Mouse (Mus musculus): ENCODE data around the gene Cdh23. TPM values are rescaled to one million over a fixed set of nuclear protein-coding genes. Genes with fewer than 3 reads are reported as not detected.

Gene Cdh23
- polyA plus RNA-seq, 1 experiment from 2014 or later, result 0.53 TPM

DNA sequence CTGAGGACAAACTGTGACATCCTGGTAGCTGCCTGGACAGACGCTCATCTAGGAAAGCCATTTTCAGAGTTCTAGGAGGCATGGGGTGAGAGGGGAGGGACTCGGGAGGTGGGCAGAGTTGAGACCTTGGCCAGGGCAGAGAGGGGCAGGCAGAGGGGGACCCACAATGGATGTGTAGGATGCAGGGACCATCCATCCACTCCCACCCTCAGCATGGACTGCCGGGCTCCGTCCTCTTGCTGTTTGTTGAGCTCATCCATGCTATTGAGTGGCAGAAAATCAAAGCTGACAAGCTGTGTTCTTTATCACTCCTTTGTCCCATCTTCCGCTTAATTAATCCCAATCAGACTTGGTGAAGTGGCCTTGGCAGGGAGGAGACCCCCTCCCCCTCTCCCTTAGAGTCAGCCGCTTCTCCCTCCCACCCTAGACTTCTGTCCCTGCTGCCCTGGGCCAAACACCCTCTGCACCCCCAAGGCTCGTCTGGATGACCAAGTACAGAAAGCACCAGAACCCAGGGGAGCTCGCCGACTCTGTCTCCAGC lies 222.4 kb downstream of the Cdh23 start:
- Histone ChIP-seq H3K36me3 (ENCODE audit: control insufficient read depth, insufficient read depth, low read length) (no peaks in the 10 kb centered on the region), H3K9me3 (replicated peaks; ENCODE audit: control insufficient read depth, low read length) (no peaks in the 10 kb centered on the region), H3K27me3 (ENCODE audit: control insufficient read depth, insufficient read depth, low read length) (0 out of 2 replicates have a peak, but pooled peaks cover 3% of the 10 kb centered on the region), H3K9ac (ENCODE audit: low read length) (no peak overlapping the region), H3K4me1 (ENCODE audit: control insufficient read depth, insufficient read depth, low read length) (no peaks in the 10 kb centered on the region), H3K27ac (ENCODE audit: low read length) (no peak overlapping the region), H3K4me3 (replicated peaks; ENCODE audit: low read length) (no peak overlapping the region), H3K4me2 (ENCODE audit: low read depth, low read length) (no peak overlapping the region)
- no peak for ATAC-seq (ENCODE audit: insufficient read depth, low FRiP score)
- WGBS, result 68% methylated on average over 9 of the region's 9 CpGs

DNA sequence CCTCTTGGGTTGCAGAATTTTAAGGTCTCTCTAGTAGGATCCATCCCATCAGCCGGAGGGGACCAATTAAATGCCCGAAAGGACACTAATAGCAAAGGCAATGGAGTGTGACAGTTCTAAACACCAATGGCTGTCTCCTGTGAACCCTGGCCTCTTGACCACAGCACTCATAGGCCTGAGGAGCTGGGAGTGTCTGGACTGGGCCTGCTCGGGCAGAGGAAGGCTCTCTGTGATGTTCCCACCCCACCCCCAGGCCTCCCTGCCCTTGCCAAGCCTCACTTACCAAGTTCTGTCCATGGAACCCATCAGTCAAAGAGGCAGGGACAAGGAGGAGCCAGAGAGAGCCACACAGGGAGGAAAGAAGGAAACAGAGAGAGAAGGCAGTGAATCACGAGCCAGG lies 228.5 kb downstream of the Cdh23 start:
- no peaks in the 10 kb centered on the region for H3K36me3 ChIP-seq (ENCODE audit: control insufficient read depth, insufficient read depth, low read length)
- H3K4me2 ChIP-seq (ENCODE audit: low read depth, low read length), result no peak overlapping the region
- no peaks in the 10 kb centered on the region for H3K27me3 ChIP-seq (ENCODE audit: control insufficient read depth, insufficient read depth, low read length)
- no peaks in the 10 kb centered on the region for H3K9me3 ChIP-seq (replicated peaks; ENCODE audit: control insufficient read depth, low read length)
- no peak overlapping the region for H3K4me3 ChIP-seq (replicated peaks; ENCODE audit: low read length)
- H3K4me1 ChIP-seq (ENCODE audit: control insufficient read depth, insufficient read depth, low read length), result no peaks in the 10 kb centered on the region
- no peak overlapping the region for H3K27ac ChIP-seq (ENCODE audit: low read length)
- no peak overlapping the region for H3K9ac ChIP-seq (ENCODE audit: low read length)
- WGBS, result 49% methylated on average over 4 of the region's 4 CpGs
- no peak for ATAC-seq (ENCODE audit: insufficient read depth, low FRiP score)

DNA sequence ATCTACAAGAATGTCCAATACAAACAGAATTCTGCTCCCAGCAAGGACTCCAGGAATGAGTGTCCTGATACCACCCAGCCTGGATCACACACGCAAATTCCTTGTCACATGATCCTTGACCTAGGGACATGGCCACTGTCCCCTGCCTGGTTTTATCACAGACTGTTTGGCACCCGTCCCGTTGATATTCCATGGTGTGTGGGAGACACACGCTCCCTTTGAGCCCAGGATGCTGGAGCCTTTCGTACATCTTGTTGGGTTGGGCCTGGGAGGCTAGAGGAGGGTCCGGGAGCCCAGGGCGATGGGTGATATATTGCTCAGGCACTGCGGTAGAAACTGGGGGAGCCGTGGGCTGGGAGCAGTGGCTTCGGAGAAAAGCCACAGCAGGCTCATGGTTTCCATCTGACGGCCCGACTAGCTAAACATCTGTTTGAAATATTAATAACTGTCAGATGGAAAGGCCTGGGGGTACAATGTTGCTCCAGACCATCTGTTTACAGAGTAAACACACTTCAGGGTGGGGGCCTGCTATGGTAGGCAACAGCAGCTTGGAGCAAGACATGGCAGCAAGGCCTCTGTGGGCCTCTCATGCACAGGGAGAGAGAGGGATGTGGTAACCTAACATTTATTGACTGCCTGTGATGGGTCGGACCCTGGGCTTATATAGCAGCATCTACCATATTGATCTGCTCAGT lies 232.2 kb downstream of the Cdh23 start:
- H3K4me2 ChIP-seq (ENCODE audit: low read depth, low read length), result no peak overlapping the region
- no peaks in the 10 kb centered on the region for H3K9me3 ChIP-seq (replicated peaks; ENCODE audit: control insufficient read depth, low read length)
- H3K4me1 ChIP-seq (ENCODE audit: control insufficient read depth, insufficient read depth, low read length), result no peaks in the 10 kb centered on the region
- H3K36me3 ChIP-seq (ENCODE audit: control insufficient read depth, insufficient read depth, low read length), result no peaks in the 10 kb centered on the region
- no peak for ATAC-seq (ENCODE audit: insufficient read depth, low FRiP score)
- H3K9ac ChIP-seq (ENCODE audit: low read length), result no peak overlapping the region
- 58% methylated on average over 13 of the region's 13 CpGs for WGBS
- no peak overlapping the region for H3K4me3 ChIP-seq (replicated peaks; ENCODE audit: low read length)
- H3K27ac ChIP-seq (ENCODE audit: low read length), result no peak overlapping the region
- H3K27me3 ChIP-seq (ENCODE audit: control insufficient read depth, insufficient read depth, low read length), result no peaks in the 10 kb centered on the region

DNA sequence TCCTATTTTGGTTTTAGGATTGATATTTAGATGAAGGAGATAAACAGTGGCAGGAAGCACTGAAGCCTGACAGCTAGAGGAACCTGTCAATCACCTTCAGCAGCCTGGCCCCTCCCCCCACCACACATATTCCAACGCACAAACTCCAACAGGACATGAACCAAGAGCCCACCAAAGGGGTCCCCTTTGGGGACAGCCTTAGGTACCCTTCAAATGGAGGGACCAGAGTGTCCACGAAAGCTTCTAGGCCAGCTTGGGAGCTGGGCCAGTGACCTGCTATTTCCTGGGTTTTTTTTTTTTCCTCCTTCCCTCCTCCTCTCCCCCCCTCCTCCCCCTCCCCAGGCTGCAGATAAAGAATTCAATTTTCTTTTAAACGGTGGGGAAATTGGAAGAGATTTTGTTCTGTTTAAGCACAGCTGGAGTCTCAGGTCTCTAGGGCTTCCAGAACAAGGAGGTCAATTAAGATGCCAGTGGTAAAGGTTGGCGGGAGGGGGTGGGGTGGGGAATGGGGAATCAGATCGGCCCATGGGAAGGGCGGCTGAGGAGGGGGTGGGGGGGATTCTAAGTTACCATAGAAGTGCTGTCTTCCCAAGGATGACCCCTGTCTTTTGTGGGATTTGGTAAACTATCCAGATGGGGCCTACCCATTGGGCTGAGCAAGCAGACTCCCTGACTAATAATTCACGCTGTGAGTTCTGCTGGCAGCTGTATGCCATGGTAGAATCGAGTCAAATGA lies 239.5 kb downstream of the Cdh23 start:
- Histone ChIP-seq H3K27ac (ENCODE audit: low read length) (no peak overlapping the region), H3K36me3 (ENCODE audit: control insufficient read depth, insufficient read depth, low read length) (no peaks in the 10 kb centered on the region), H3K4me2 (ENCODE audit: low read depth, low read length) (no peak overlapping the region), H3K4me1 (ENCODE audit: control insufficient read depth, insufficient read depth, low read length) (no peaks in the 10 kb centered on the region), H3K9me3 (replicated peaks; ENCODE audit: control insufficient read depth, low read length) (no peaks in the 10 kb centered on the region), H3K4me3 (replicated peaks; ENCODE audit: low read length) (no peak overlapping the region), H3K27me3 (ENCODE audit: control insufficient read depth, insufficient read depth, low read length) (no peaks in the 10 kb centered on the region), H3K9ac (ENCODE audit: low read length) (no peak overlapping the region)
- 35% methylated on average over 8 of the region's 8 CpGs for WGBS
- no peak for ATAC-seq (ENCODE audit: insufficient read depth, low FRiP score)

DNA sequence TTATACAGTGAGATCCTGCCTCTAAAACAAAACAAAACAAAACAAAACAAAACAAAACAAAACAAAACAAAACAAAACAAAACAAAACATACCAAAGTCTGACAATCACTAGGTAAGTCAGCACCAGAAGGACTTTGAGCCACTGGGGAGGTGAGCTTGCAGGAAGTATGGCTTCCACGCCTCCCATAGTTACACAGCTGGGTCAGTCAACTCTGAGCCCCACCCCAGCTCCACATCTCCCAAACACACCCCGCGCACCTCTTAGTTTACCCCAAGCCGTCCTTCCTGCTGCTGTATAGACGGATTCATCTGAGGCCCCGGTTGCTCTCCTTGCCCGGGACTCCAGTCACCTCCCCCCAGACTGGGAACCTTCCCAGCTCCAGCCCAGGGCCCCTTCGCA lies 241.1 kb downstream of the Cdh23 start:
- Histone ChIP-seq H3K27me3 (ENCODE audit: control insufficient read depth, insufficient read depth, low read length) (no peaks in the 10 kb centered on the region), H3K36me3 (ENCODE audit: control insufficient read depth, insufficient read depth, low read length) (no peaks in the 10 kb centered on the region), H3K4me1 (ENCODE audit: control insufficient read depth, insufficient read depth, low read length) (no peaks in the 10 kb centered on the region), H3K4me2 (ENCODE audit: low read depth, low read length) (no peak overlapping the region), H3K9ac (ENCODE audit: low read length) (no peak overlapping the region), H3K27ac (ENCODE audit: low read length) (no peak overlapping the region), H3K4me3 (replicated peaks; ENCODE audit: low read length) (no peak overlapping the region), H3K9me3 (replicated peaks; ENCODE audit: control insufficient read depth, low read length) (no peaks in the 10 kb centered on the region)
- WGBS, result 45% methylated on average over 8 of the region's 8 CpGs
- no peak for ATAC-seq (ENCODE audit: insufficient read depth, low FRiP score)

DNA sequence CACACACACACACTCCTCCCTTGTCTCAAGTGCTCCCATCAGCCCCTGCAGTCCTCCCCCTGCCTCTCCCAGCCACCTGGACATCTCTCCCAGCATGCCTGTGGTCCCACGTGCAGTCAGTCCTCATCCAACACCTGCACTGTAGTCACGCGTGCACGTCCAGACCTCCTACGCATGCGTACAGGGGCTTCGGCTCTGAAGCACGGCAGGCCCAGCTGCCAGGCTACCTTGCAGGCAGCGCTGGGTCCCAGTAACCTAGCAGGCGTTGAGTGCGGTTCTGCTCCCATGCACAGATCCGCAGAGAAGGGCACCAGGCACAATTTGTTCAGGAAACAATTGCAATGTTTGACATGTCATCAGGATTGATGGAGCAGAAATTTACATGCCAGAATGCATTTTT lies 249.1 kb downstream of the Cdh23 start:
- 47% methylated on average over 12 of the region's 12 CpGs for WGBS
- H3K4me1 ChIP-seq (ENCODE audit: control insufficient read depth, insufficient read depth, low read length), result no peaks in the 10 kb centered on the region
- H3K4me2 ChIP-seq (ENCODE audit: low read depth, low read length), result no peak overlapping the region
- no peak overlapping the region for H3K9ac ChIP-seq (ENCODE audit: low read length)
- H3K9me3 ChIP-seq (replicated peaks; ENCODE audit: control insufficient read depth, low read length), result no peaks in the 10 kb centered on the region
- ATAC-seq (ENCODE audit: insufficient read depth, low FRiP score), result no peak
- no peak overlapping the region for H3K27ac ChIP-seq (ENCODE audit: low read length)
- H3K27me3 ChIP-seq (ENCODE audit: control insufficient read depth, insufficient read depth, low read length), result no peaks in the 10 kb centered on the region
- no peak overlapping the region for H3K4me3 ChIP-seq (replicated peaks; ENCODE audit: low read length)
- no peaks in the 10 kb centered on the region for H3K36me3 ChIP-seq (ENCODE audit: control insufficient read depth, insufficient read depth, low read length)

DNA sequence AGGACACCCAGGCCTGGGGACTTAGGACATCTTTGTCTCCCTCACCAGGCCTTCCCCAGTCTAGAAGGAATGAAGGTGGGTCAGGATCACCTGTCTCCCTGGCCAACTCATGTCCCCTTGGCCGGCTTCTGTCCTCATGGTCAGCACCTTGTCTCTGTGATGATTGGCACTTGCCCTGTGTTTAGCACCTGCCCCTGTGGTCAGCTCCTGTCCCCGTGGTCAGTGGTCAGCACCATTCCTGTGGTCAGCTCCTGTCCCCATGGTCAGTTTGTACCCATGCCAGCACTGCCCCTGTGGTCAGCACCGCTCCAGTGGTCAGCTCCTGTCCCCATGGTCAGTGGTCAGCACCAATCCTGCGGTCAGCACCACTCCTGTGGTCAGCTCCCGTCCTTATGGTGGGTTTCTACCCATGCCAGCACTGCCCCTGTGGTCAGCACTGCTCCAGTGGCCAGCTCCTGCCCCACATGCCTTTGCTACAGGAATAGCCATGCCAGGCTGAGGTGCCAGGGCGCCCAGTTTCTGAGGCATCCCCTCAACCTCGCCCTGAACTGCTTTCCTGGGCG lies 251.2 kb downstream of the Cdh23 start:
- Histone ChIP-seq H3K27me3 (ENCODE audit: control insufficient read depth, insufficient read depth, low read length) (no peaks in the 10 kb centered on the region), H3K4me1 (ENCODE audit: control insufficient read depth, insufficient read depth, low read length) (no peaks in the 10 kb centered on the region), H3K4me2 (ENCODE audit: low read depth, low read length) (no peak overlapping the region), H3K9ac (ENCODE audit: low read length) (no peak overlapping the region), H3K9me3 (replicated peaks; ENCODE audit: control insufficient read depth, low read length) (no peaks in the 10 kb centered on the region), H3K4me3 (replicated peaks; ENCODE audit: low read length) (no peak overlapping the region), H3K27ac (ENCODE audit: low read length) (no peak overlapping the region), H3K36me3 (ENCODE audit: control insufficient read depth, insufficient read depth, low read length) (no peaks in the 10 kb centered on the region)
- no peak for ATAC-seq (ENCODE audit: insufficient read depth, low FRiP score)
- WGBS, result 59% methylated on average over 8 of the region's 8 CpGs

DNA sequence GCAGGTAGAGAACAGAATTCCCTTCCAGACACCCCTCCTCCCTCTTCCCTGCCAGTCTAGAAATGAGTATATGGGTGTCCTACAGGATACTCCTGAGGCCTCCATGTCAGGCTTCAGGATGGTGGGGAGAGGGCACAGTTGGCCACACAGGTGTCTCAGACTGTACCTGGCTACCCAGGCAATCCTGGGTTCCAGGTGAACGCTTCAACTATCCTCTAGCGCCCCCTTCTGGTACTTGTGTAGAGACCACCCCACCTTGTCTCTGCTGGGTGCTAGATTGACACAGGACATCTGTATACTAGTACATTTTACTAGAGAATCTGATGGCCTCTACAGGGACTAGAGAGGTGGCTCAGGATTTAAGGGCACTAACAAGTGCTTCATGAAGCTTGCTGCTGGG lies 253.2 kb downstream of the Cdh23 start:
- H3K36me3 ChIP-seq (ENCODE audit: control insufficient read depth, insufficient read depth, low read length), result no peaks in the 10 kb centered on the region
- H3K4me1 ChIP-seq (ENCODE audit: control insufficient read depth, insufficient read depth, low read length), result no peaks in the 10 kb centered on the region
- no peak for ATAC-seq (ENCODE audit: insufficient read depth, low FRiP score)
- no peaks in the 10 kb centered on the region for H3K27me3 ChIP-seq (ENCODE audit: control insufficient read depth, insufficient read depth, low read length)
- no peak overlapping the region for H3K9ac ChIP-seq (ENCODE audit: low read length)
- H3K9me3 ChIP-seq (replicated peaks; ENCODE audit: control insufficient read depth, low read length), result no peaks in the 10 kb centered on the region
- 3% methylated on average over 2 of the region's 2 CpGs for WGBS
- H3K27ac ChIP-seq (ENCODE audit: low read length), result no peak overlapping the region
- no peak overlapping the region for H3K4me2 ChIP-seq (ENCODE audit: low read depth, low read length)
- no peak overlapping the region for H3K4me3 ChIP-seq (replicated peaks; ENCODE audit: low read length)

DNA sequence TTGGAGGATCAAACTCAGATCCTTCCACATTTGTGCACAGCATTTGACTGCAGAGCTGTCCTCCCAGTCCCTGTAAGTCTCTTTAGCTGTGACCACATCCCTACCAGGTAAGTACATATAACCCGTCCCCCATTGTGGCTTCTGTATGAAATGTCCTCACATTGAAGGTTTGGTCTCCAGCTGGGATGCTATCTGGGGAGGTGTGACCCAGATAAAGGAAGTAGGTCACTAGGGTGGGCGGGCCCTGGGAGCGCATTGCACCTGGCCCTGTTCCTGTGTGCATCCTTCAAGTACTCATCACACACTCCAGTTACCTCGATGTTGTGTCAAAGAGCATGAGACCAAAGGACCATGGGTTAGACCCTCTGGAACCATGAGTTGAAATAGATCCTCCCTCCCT lies 254.0 kb downstream of the Cdh23 start:
- H3K27me3 ChIP-seq (ENCODE audit: control insufficient read depth, insufficient read depth, low read length), result no peaks in the 10 kb centered on the region
- no peak overlapping the region for H3K4me3 ChIP-seq (replicated peaks; ENCODE audit: low read length)
- H3K27ac ChIP-seq (ENCODE audit: low read length), result no peak overlapping the region
- 86% methylated on average over 4 of the region's 4 CpGs for WGBS
- no peak for ATAC-seq (ENCODE audit: insufficient read depth, low FRiP score)
- H3K9ac ChIP-seq (ENCODE audit: low read length), result no peak overlapping the region
- no peaks in the 10 kb centered on the region for H3K36me3 ChIP-seq (ENCODE audit: control insufficient read depth, insufficient read depth, low read length)
- no peaks in the 10 kb centered on the region for H3K4me1 ChIP-seq (ENCODE audit: control insufficient read depth, insufficient read depth, low read length)
- H3K9me3 ChIP-seq (replicated peaks; ENCODE audit: control insufficient read depth, low read length), result no peaks in the 10 kb centered on the region
- H3K4me2 ChIP-seq (ENCODE audit: low read depth, low read length), result no peak overlapping the region

Measured in stomach, embryonic 16.5 days (tissue).